Mouse (Mus musculus) forebrain, postnatal 0 days (tissue): ENCODE data around the gene Nap1l4. TPM values are rescaled to one million over a fixed set of nuclear protein-coding genes. Genes with fewer than 3 reads are reported as not detected.

Experiments
- ATAC-seq: fragments of 200-750 bp; cut with Nextera tagmentation; 2 replicates; pipeline ENCODE4 v1.8.0; 2017; ENCODE audit warnings: mild to moderate bottlenecking, moderate library complexity
- DNase-seq: peaks from one replicate; pipeline ENCODE4 v3.0.0-alpha.2; 2015
- H3K27ac ChIP-seq: fragments of 300-500 bp; sonication (generic); 2 replicates; pipeline ENCODE4 v1.5.1; 2014; ENCODE audit warnings: low read depth, mild to moderate bottlenecking, antibody characterized with exemption, low read length, moderate library complexity, mixed read lengths
- H3K27me3 ChIP-seq: fragments of 300-500 bp; sonication (generic); 2 replicates; pipeline ENCODE4 v1.6.1; 2014; ENCODE audit warnings: mild to moderate bottlenecking, low read length, mixed read lengths; ENCODE audit not compliant: insufficient read depth
- H3K36me3 ChIP-seq: fragments of 300-500 bp; sonication (generic); 2 replicates; pipeline ENCODE4 v1.6.1; 2014; ENCODE audit warnings: mild to moderate bottlenecking, moderate library complexity; ENCODE audit not compliant: insufficient read depth
- H3K4me1 ChIP-seq: fragments of 300-500 bp; sonication (generic); 2 replicates; pipeline ENCODE4 v1.6.1; 2014; ENCODE audit warnings: antibody characterized with exemption; ENCODE audit not compliant: insufficient read depth
- H3K4me2 ChIP-seq: fragments of 300-500 bp; sonication (generic); 2 replicates; pipeline ENCODE4 v1.6.1; 2014; ENCODE audit warnings: low read depth, mild to moderate bottlenecking, moderate library complexity
- H3K4me3 ChIP-seq: fragments of 300-500 bp; sonication (generic); 2 replicates; pipeline ENCODE4 v1.5.1; 2014; ENCODE audit warnings: low read depth, low read length, mixed read lengths
- H3K9ac ChIP-seq: fragments of 300-500 bp; sonication (generic); 2 replicates; pipeline ENCODE4 v1.6.1; 2014; ENCODE audit warnings: mild to moderate bottlenecking
- H3K9me3 ChIP-seq: fragments of 300-500 bp; sonication (generic); 2 replicates; pipeline ENCODE4 v1.6.1; 2016; ENCODE audit warnings: low read length
- CTCF ChIP-seq: sonication (generic); IDR thresholded peaks from 2 replicates; pipeline ENCODE4 v1.5.1; 2016; ENCODE audit warnings: antibody characterized with exemption, control low read depth, low read depth
- WGBS: fragments of 180-500 bp; shearing (Covaris S2); extraction: QIAGEN DNeasy Blood & Tissue Kit; methylation state at CpG from one replicate; pipeline ENCODE4 v1.1.7; 2014; 5-methylcytosine and 5-hydroxymethylcytosine counted together
- polyA plus RNA-seq: library from polyadenylated mRNA; unstranded; fragments of >200 nt; fragmentation: Nextera tagmentation; extraction: Ambion mirVana; gene quantifications from 2 replicates; pipeline ENCODE4 v1.2.1, GENCODE M21; 2015
- total RNA-seq: library from RNA; depleted of rRNA; stranded (reverse); fragments of >200 nt; gene quantifications from 2 replicates; pipeline ENCODE4 v1.2.3, GENCODE M21; 2014; rRNA removed

Nap1l4 gene
- total RNA-seq, result 202 and 216 TPM in 2 replicates
- polyA plus RNA-seq, result 236 and 258 TPM in 2 replicates

GRCm38 (mm10) chr7:143548976-143549457, at the start of gene Nap1l4:
Nap1l4 (minus strand) TSS chr7:143549106.
- peak within 1 kb of the TSS; percentile 87 for H3K9ac ChIP-seq
- under 1% methylated on average over 43 of the region's 43 CpGs for WGBS
- no peaks in the 10 kb centered on the region for H3K9me3 ChIP-seq
- H3K4me3 ChIP-seq, result peak within 1 kb of the TSS; percentile 89
- H3K4me1 ChIP-seq, result peaks cover 12% of the 10 kb centered on the region
- H3K27me3 ChIP-seq, result no peaks in the 10 kb centered on the region
- TF ChIP-seq CTCF, result no peak
- ATAC-seq (peak; percentile 99), DNase-seq (peak; percentile 99)
- peak within 1 kb of the TSS; percentile 81 for H3K4me2 ChIP-seq
- H3K36me3 ChIP-seq, result no peaks in the 10 kb centered on the region; the same call in 1 of the 2 replicates
- H3K27ac ChIP-seq, result peak within 1 kb of the TSS; percentile 92

- Histone ChIP-seq H3K4me3 (no peak overlapping the region), H3K4me1 (peaks cover 6% of the 10 kb centered on the region; the same call in 1 of the 2 replicates), H3K9ac (no peak overlapping the region), H3K9me3 (no peaks in the 10 kb centered on the region), H3K27me3 (no peaks in the 10 kb centered on the region), H3K36me3 (peaks cover 35% of the 10 kb centered on the region), H3K4me2 (no peak overlapping the region), H3K27ac (no peak overlapping the region)
- DNase-seq (peak; percentile 49), ATAC-seq (no peak)
- TF ChIP-seq CTCF, result no peak
- 42% methylated on average over 5 of the region's 5 CpGs for WGBS
Measured at GRCm38 (mm10) chr7:143594865-143595264, 46.0 kb upstream of the Nap1l4 start.

DNA sequence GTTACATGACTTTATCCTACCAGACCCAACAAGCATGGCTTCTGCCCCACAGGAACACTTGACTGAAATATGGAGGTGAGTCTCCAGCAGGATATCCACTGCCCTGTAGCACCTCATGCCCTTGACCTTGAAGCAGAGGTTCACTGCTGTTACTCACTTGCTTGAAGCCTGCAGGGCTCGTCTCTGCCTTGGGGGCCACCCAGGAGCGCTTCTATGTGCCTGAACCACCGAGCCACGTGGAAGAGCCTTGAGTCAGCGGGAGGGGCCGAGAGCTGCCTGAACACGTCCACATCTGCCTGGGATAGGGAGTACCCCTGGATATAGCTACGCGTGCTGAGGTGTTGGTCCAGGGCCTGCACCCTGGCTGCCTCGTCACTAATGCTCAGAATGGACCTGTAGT, 43.3 kb upstream of the Nap1l4 start:
- Histone ChIP-seq H3K9ac (no peak overlapping the region), H3K4me3 (no peak overlapping the region), H3K36me3 (peaks cover 52% of the 10 kb centered on the region), H3K4me2 (no peak overlapping the region), H3K27me3 (no peaks in the 10 kb centered on the region), H3K4me1 (no peaks in the 10 kb centered on the region), H3K27ac (no peak overlapping the region), H3K9me3 (no peaks in the 10 kb centered on the region)
- DNase-seq (no peak), ATAC-seq (no peak)
- WGBS, result 91% methylated on average over 10 of the region's 10 CpGs
- TF ChIP-seq CTCF, result no peak

- Histone ChIP-seq H3K4me1 (no peaks in the 10 kb centered on the region), H3K36me3 (peaks cover 76% of the 10 kb centered on the region), H3K27me3 (no peaks in the 10 kb centered on the region), H3K9ac (no peak overlapping the region), H3K4me3 (no peak overlapping the region), H3K4me2 (no peak overlapping the region), H3K27ac (no peak overlapping the region), H3K9me3 (no peaks in the 10 kb centered on the region)
- ATAC-seq, result no peak
- TF ChIP-seq CTCF, result no peak
- no peak for DNase-seq
- 89% methylated on average over 4 of the region's 4 CpGs for WGBS
Measured at GRCm38 (mm10) chr7:143588006-143588405, 39.1 kb upstream of the Nap1l4 start.

GRCm38 (mm10) chr7:143587586-143587985, 38.7 kb upstream of the Nap1l4 start:
- no peak for TF ChIP-seq CTCF
- Histone ChIP-seq H3K4me1 (no peaks in the 10 kb centered on the region), H3K4me2 (no peak overlapping the region), H3K27ac (no peak overlapping the region), H3K4me3 (no peak overlapping the region), H3K36me3 (peaks cover 77% of the 10 kb centered on the region), H3K9me3 (no peaks in the 10 kb centered on the region), H3K27me3 (no peaks in the 10 kb centered on the region), H3K9ac (no peak overlapping the region)
- DNase-seq, result no peak
- no peak for ATAC-seq
- 94% methylated on average over 5 of the region's 5 CpGs for WGBS

DNA sequence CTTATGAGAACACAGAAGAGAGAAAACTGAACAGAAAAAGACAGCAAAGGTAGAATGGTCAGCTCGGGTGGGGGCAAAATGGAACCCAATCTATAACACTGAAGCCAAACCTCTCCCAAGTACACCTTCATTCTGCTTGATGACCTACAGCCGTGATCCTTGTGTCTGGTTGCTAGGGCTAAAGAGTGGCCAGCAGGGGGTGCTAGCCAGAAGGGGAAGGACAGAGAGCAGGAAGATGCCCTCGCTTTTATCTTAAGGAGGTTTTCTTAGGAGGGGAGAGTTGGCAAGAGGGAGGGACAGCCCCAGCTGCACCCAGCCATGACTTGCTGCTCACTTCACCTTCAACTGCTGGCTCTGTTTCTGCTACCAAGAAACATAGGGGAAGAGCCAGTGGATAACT, 35.0 kb upstream of the Nap1l4 start:
- Histone ChIP-seq H3K9ac (no peak overlapping the region), H3K27me3 (no peaks in the 10 kb centered on the region), H3K36me3 (peaks cover 66% of the 10 kb centered on the region), H3K4me1 (no peaks in the 10 kb centered on the region), H3K4me2 (no peak overlapping the region), H3K4me3 (no peak overlapping the region), H3K9me3 (no peaks in the 10 kb centered on the region), H3K27ac (no peak overlapping the region)
- WGBS, result 36% methylated on average over 3 of the region's 3 CpGs
- ATAC-seq (no peak), DNase-seq (peak; percentile 53)
- peak; percentile 78 for TF ChIP-seq CTCF

GRCm38 (mm10) chr7:143583025-143583424, 34.1 kb upstream of the Nap1l4 start:
- Histone ChIP-seq H3K4me1 (no peaks in the 10 kb centered on the region), H3K9me3 (no peaks in the 10 kb centered on the region), H3K4me2 (no peak overlapping the region), H3K4me3 (no peak overlapping the region), H3K27me3 (no peaks in the 10 kb centered on the region), H3K9ac (no peak overlapping the region), H3K36me3 (peaks cover 71% of the 10 kb centered on the region), H3K27ac (no peak overlapping the region)
- TF ChIP-seq CTCF, result no peak
- WGBS, result 92% methylated on average over 5 of the region's 5 CpGs
- DNase-seq, result no peak
- no peak for ATAC-seq
